31 mouse cellular contexts compared by ENCODE assay signal in the genomic region with DNA sequence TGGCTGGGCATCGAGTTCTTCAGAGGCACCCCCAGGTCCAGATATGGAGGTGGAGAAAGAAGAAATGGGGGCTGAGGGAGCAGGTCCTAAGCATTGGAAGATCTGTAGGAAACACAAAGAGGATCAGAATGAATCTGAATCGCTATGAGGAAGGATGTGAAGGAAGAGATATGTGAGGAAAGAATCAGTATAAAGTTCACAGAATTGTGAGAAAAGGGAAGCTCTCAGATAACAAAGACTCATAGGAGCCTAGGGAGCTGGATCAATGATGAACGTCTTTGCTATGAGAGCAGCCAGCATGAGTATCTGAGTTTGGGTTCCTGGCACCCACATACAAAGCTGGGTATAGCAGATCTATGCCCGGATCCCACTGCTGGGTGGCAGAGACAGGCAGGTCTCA. TPM values are rescaled to one million over a fixed set of nuclear protein-coding genes. Genes with fewer than 3 reads are reported as not detected.
A peak's percentile ranks its signal among the peaks of the same experiment; 100 is the strongest.
DNase-seq lines count a peak whose midpoint lies in the region; ATAC-seq and TF ChIP-seq lines count a peak whose summit lies in the region.
"Had no signal": no experiment of that assay in that cellular context is flagged by ENCODE, and none has a peak within 500 bp of the region (broad histone marks: within the 10 kb centered on the region; RNA-seq: fewer than 3 reads in every experiment).

No protein-coding gene starts in this region.

- TF ChIP-seq RAD21 in MEL (IDR thresholded peaks at IDR 0.05; ENCODE audit: low read depth, low read length) = no peak

- H3K4me1 ChIP-seq in erythroblast, embryonic 14.5 days (ENCODE audit: control insufficient read depth) = peaks cover 95% of the 10 kb centered on the region
- H3K4me1 ChIP-seq in liver, embryonic 12.5 days = peaks cover 82% of the 10 kb centered on the region
- H3K4me1 ChIP-seq in MEL (ENCODE audit: control insufficient read depth in 1 of 2, insufficient read depth in 2 of 2, low read length in 2 of 2) = peaks cover 9 to 54% of the 10 kb centered on the region in 2 experiments
- H3K4me1 ChIP-seq in liver, embryonic 16.5 days (ENCODE audit: control insufficient read depth, low read depth, low read length) = peaks cover 66% of the 10 kb centered on the region
- no peaks in the 10 kb centered on the region for H3K4me1 ChIP-seq in lung, adult 2 months (ENCODE audit: control insufficient read depth, insufficient read depth, low read length)
- H3K4me1 ChIP-seq: forebrain, embryonic 15.5 days had no signal

- 52% methylated on average over 4 of the region's 4 CpGs for WGBS in liver, embryonic 12.5 days (ENCODE audit: insufficient replicate concordance)
- WGBS in liver, embryonic 16.5 days (ENCODE audit: insufficient replicate concordance) = 47% methylated on average over 4 of the region's 4 CpGs
- 65% methylated on average over 4 of the region's 4 CpGs for WGBS in lung, adult 2 months

- H3K27ac ChIP-seq in liver, embryonic 12.5 days = peak overlapping the region; percentile 94
- H3K27ac ChIP-seq in MEL (ENCODE audit: control insufficient read depth, low read depth, low read length) = no peak overlapping the region
- H3K27ac ChIP-seq in liver, embryonic 16.5 days (ENCODE audit: low read length) = peak overlapping the region; percentile 41; the same call in 1 of the 2 replicates
- H3K27ac ChIP-seq: forebrain, embryonic 12.5 days; forebrain, embryonic 15.5 days; hindbrain, embryonic 14.5 days had no signal

- no peak for ATAC-seq in erythroblast, adult 5-6 weeks (replicated peaks; ENCODE audit: low FRiP score, poor library complexity, severe bottlenecking)
- no peak for ATAC-seq in liver, embryonic 12.5 days
- ATAC-seq in liver, embryonic 16.5 days (ENCODE audit: low read depth) = no peak
- ATAC-seq: forebrain, embryonic 15.5 days had no signal

- TF ChIP-seq POLR2A in MEL (IDR thresholded peaks at IDR 0.05; ENCODE audit: control insufficient read depth in 1 of 2, insufficient read depth in 1 of 2, low read depth in 1 of 2, low read length in 2 of 2, poor library complexity in 1 of 2) = no peak
- no peak for TF ChIP-seq POLR2A in lung, adult 2 months (IDR thresholded peaks at IDR 0.05; ENCODE audit: borderline replicate concordance, extremely low read depth, low read depth, low read length)

- DNase-seq in liver = no peak
- DNase-seq in MEL (ENCODE audit: low read depth, low spot score) = peak; percentile 50
- DNase-seq in right cerebral cortex, postnatal 4 days = no peak
- no peak for DNase-seq in lung, adult 2 months
- DNase-seq: adrenal gland, adult 8-10 months; adrenal gland, postnatal 25 days; cerebellum, adult 11-12 months; cerebellum, adult 8-10 months; cerebellum, postnatal 10 days; cerebellum, postnatal 36 days; embryo, embryonic 11 days; gastrocnemius, postnatal 25 days; heart, adult 18-20 months; heart, postnatal 14 days; heart, postnatal 4 days had no signal

- no peak for TF ChIP-seq CTCF in MEL (IDR thresholded peaks at IDR 0.05 in 2 of 3, conservative IDR thresholded peaks at IDR 0.05 in 1 of 3; ENCODE audit: control insufficient read depth in 1 of 3, insufficient read depth in 1 of 3, low read depth in 2 of 3, low read length in 3 of 3, poor library complexity in 1 of 3, severe bottlenecking in 1 of 3)
- TF ChIP-seq CTCF in lung, adult 2 months (IDR thresholded peaks at IDR 0.05; ENCODE audit: insufficient read depth, low read length) = no peak

- TF ChIP-seq EP300 in MEL (IDR thresholded peaks at IDR 0.05; ENCODE audit: low read depth in 1 of 2, low read length in 2 of 2) = peak; percentile 67 to 79

- peak overlapping the region; percentile 62 for H3K4me3 ChIP-seq in erythroblast, embryonic 14.5 days (replicated peaks)
- no peak overlapping the region for H3K4me3 ChIP-seq in liver, embryonic 12.5 days
- H3K4me3 ChIP-seq in MEL (ENCODE audit: control insufficient read depth in 1 of 2, insufficient read depth in 1 of 2, low read depth in 2 of 2, low read length in 2 of 2) = no peak overlapping the region
- H3K4me3 ChIP-seq in liver, embryonic 16.5 days (ENCODE audit: low read depth, low read length) = no peak overlapping the region
- H3K4me3 ChIP-seq in lung, adult 2 months (replicated peaks; ENCODE audit: extremely low read depth, low read depth, low read length) = no peak overlapping the region
- H3K4me3 ChIP-seq: forebrain, embryonic 12.5 days; forebrain, embryonic 15.5 days; heart, embryonic 12.5 days had no signal

- H3K4me2 ChIP-seq in liver, embryonic 12.5 days = peak overlapping the region; percentile 67
- peak overlapping the region; percentile 13; the same call in 1 of the 2 replicates for H3K4me2 ChIP-seq in liver, embryonic 16.5 days (ENCODE audit: low read depth, low read length)
- H3K4me2 ChIP-seq: forebrain, embryonic 12.5 days; forebrain, embryonic 15.5 days; heart, embryonic 12.5 days; hindbrain, embryonic 14.5 days had no signal

- H3K9me3 ChIP-seq in erythroblast, embryonic 14.5 days (ENCODE audit: control insufficient read depth, low read length) = peaks cover 5% of the 10 kb centered on the region
- H3K9me3 ChIP-seq in liver, embryonic 12.5 days (replicated peaks) = no peaks in the 10 kb centered on the region
- no peaks in the 10 kb centered on the region for H3K9me3 ChIP-seq in MEL (replicated peaks; ENCODE audit: insufficient read depth, low read length)
- no peaks in the 10 kb centered on the region for H3K9me3 ChIP-seq in liver, embryonic 16.5 days (replicated peaks; ENCODE audit: control insufficient read depth, low read length)
- H3K9me3 ChIP-seq: forebrain, embryonic 12.5 days; forebrain, embryonic 15.5 days; heart, embryonic 12.5 days had no signal

- peaks cover 16% of the 10 kb centered on the region for H3K36me3 ChIP-seq in erythroblast, embryonic 14.5 days (ENCODE audit: control insufficient read depth)
- H3K36me3 ChIP-seq in liver, embryonic 12.5 days = no peaks in the 10 kb centered on the region
- peaks cover 0 to 63% of the 10 kb centered on the region in 2 experiments; a peak in 2 of 4 replicates for H3K36me3 ChIP-seq in MEL (ENCODE audit: control insufficient read depth in 1 of 2, insufficient read depth in 2 of 2, low read length in 2 of 2)
- H3K36me3 ChIP-seq in liver, embryonic 16.5 days (ENCODE audit: control insufficient read depth, insufficient read depth) = no peaks in the 10 kb centered on the region
- H3K36me3 ChIP-seq: forebrain, embryonic 12.5 days; forebrain, embryonic 15.5 days; heart, embryonic 12.5 days had no signal

- no peaks in the 10 kb centered on the region for H3K27me3 ChIP-seq in erythroblast, embryonic 14.5 days (ENCODE audit: control insufficient read depth)
- no peaks in the 10 kb centered on the region for H3K27me3 ChIP-seq in liver, embryonic 12.5 days (replicated peaks)
- H3K27me3 ChIP-seq in MEL (ENCODE audit: control insufficient read depth in 1 of 2, insufficient read depth in 2 of 2, low read length in 2 of 2) = no peaks in the 10 kb centered on the region
- no peaks in the 10 kb centered on the region for H3K27me3 ChIP-seq in liver, embryonic 16.5 days (ENCODE audit: control insufficient read depth, insufficient read depth, low read depth, low read length)
- H3K27me3 ChIP-seq: forebrain, embryonic 15.5 days; heart, embryonic 12.5 days had no signal

- peak overlapping the region; percentile 32; the same call in 1 of the 2 replicates for H3K9ac ChIP-seq in liver, embryonic 12.5 days
- no peak overlapping the region for H3K9ac ChIP-seq in MEL (ENCODE audit: control insufficient read depth, low read depth, low read length, poor library complexity, severe bottlenecking)
- 0 out of 2 replicates have a peak overlapping the region, but pooled peaks have one; percentile 24 for H3K9ac ChIP-seq in liver, embryonic 16.5 days (ENCODE audit: low read depth, low read length)
- H3K9ac ChIP-seq: forebrain, embryonic 12.5 days; forebrain, embryonic 15.5 days; heart, embryonic 12.5 days; hindbrain, embryonic 14.5 days had no signal

- no peaks in the 10 kb centered on the region for H3K79me2 ChIP-seq in MEL (ENCODE audit: control insufficient read depth, insufficient read depth, low read length, poor library complexity)

RNA-seq across cellular contexts. Expression of gene Treml4, which starts 5.7 kb away (rescaled TPM):
- polyA plus RNA-seq in erythroblast, embryonic 14.5 days (2012) = 0.06 and 0.27 TPM in 2 replicates
- 5.0 and 5.4 TPM in 2 replicates for total RNA-seq in erythroblast, adult 5-6 weeks (2015; ENCODE audit: low replicate concordance)
- total RNA-seq in erythroblast, adult 5-6 weeks (2017; ENCODE audit: low replicate concordance) = 5.7 and 8.1 TPM in 2 replicates
- 2.8 and 3.7 TPM in 2 replicates for polyA plus RNA-seq in liver, embryonic 12.5 days (2016; fragmentation: Nextera tagmentation; extraction: Ambion mirVana)
- total RNA-seq in MEL (2012; rRNA removed) = 0.35 and 0.56 TPM in 2 replicates
- 1 to 10 TPM in 1 of 2 experiments, not detected in 1; 1.4 TPM for polyA plus RNA-seq in MEL (2012; ENCODE audit: insufficient read depth in 1 of 2, insufficient read length in 2 of 2, low read depth in 1 of 2, low replicate concordance in 2 of 2, missing spikeins in 1 of 2)
- polyA plus RNA-seq in liver, embryonic 16.5 days (2015; fragmentation: Nextera tagmentation; extraction: Ambion mirVana) = 4.6 and 5.0 TPM in 2 replicates
- 8.0 and 11.7 TPM in 2 replicates for polyA plus RNA-seq in lung, adult 2 months (2012; rRNA removed)
- total RNA-seq: gastrocnemius, adult 8-10 months; gastrocnemius, postnatal 25 days had no signal
- polyA plus RNA-seq: brain, embryonic 14.5 days; embryonic facial prominence, embryonic 11.5 days; forebrain, embryonic 15.5 days had no signal

RNA-seq across cellular contexts. Expression of gene Trem3, which starts 22.3 kb away (rescaled TPM):
- polyA plus RNA-seq in erythroblast, embryonic 14.5 days (2012) = not detected in 2 replicates
- total RNA-seq in erythroblast, adult 5-6 weeks (2015; ENCODE audit: low replicate concordance) = 47.6 and 61.3 TPM in 2 replicates
- 26.4 and 57.7 TPM in 2 replicates for total RNA-seq in erythroblast, adult 5-6 weeks (2017; ENCODE audit: low replicate concordance)
- polyA plus RNA-seq in liver, embryonic 12.5 days (2016; fragmentation: Nextera tagmentation; extraction: Ambion mirVana) = 0.77 and 1.3 TPM in 2 replicates
- not detected in 2 replicates for total RNA-seq in MEL (2012; rRNA removed)
- not detected for polyA plus RNA-seq in MEL (2012; ENCODE audit: insufficient read depth in 1 of 2, insufficient read length in 2 of 2, low read depth in 1 of 2, low replicate concordance in 2 of 2, missing spikeins in 1 of 2)
- polyA plus RNA-seq in liver, embryonic 16.5 days (2015; fragmentation: Nextera tagmentation; extraction: Ambion mirVana) = 9.0 TPM in 2 replicates
- 0.74 and 1.3 TPM in 2 replicates for polyA plus RNA-seq in lung, adult 2 months (2012; rRNA removed)
- total RNA-seq: adrenal gland, postnatal 25 days; ES-E14; gastrocnemius, adult 8-10 months; gastrocnemius, postnatal 25 days; heart, adult 18-20 months; heart, postnatal 14 days had no signal
- polyA plus RNA-seq: forebrain, embryonic 12.5 days; forebrain, embryonic 15.5 days; gonadal fat pad, adult 2 months; heart, embryonic 12.5 days; heart, embryonic 16.5 days; hindbrain, embryonic 11.5 days; hindbrain, embryonic 14.5 days had no signal

RNA-seq across cellular contexts. Expression of gene Treml2, which starts 29.5 kb away (rescaled TPM):
- 0.50 and 0.74 TPM in 2 replicates for polyA plus RNA-seq in erythroblast, embryonic 14.5 days (2012)
- total RNA-seq in erythroblast, adult 5-6 weeks (2015; ENCODE audit: low replicate concordance) = 13.4 and 26.1 TPM in 2 replicates
- 13.8 and 15.1 TPM in 2 replicates for total RNA-seq in erythroblast, adult 5-6 weeks (2017; ENCODE audit: low replicate concordance)
- polyA plus RNA-seq in liver, embryonic 12.5 days (2016; fragmentation: Nextera tagmentation; extraction: Ambion mirVana) = 6.3 and 7.5 TPM in 2 replicates
- total RNA-seq in MEL (2012; rRNA removed) = 21.5 and 27.7 TPM in 2 replicates
- polyA plus RNA-seq in MEL (2012; ENCODE audit: insufficient read depth in 1 of 2, insufficient read length in 2 of 2, low read depth in 1 of 2, low replicate concordance in 2 of 2, missing spikeins in 1 of 2) = 10 to 100 TPM in 1 of 2 experiments, not detected in 1; 52.7 TPM
- polyA plus RNA-seq in liver, embryonic 16.5 days (2015; fragmentation: Nextera tagmentation; extraction: Ambion mirVana) = 3.4 and 3.5 TPM in 2 replicates
- polyA plus RNA-seq in lung, adult 2 months (2012; rRNA removed) = 3.0 and 6.0 TPM in 2 replicates

RNA-seq across cellular contexts. Expression of gene Trem1, which starts 37.3 kb away (rescaled TPM):
- not detected in 2 replicates for polyA plus RNA-seq in erythroblast, embryonic 14.5 days (2012)
- total RNA-seq in erythroblast, adult 5-6 weeks (2015; ENCODE audit: low replicate concordance) = 3.1 and 4.2 TPM in 2 replicates
- total RNA-seq in erythroblast, adult 5-6 weeks (2017; ENCODE audit: low replicate concordance) = 5.7 and 6.2 TPM in 2 replicates
- polyA plus RNA-seq in liver, embryonic 12.5 days (2016; fragmentation: Nextera tagmentation; extraction: Ambion mirVana) = 0.42 and 0.56 TPM in 2 replicates
- total RNA-seq in MEL (2012; rRNA removed) = not detected in 2 replicates
- under 1 TPM in 1 of 2 experiments, not detected in 1; 0.06 TPM for polyA plus RNA-seq in MEL (2012; ENCODE audit: insufficient read depth in 1 of 2, insufficient read length in 2 of 2, low read depth in 1 of 2, low replicate concordance in 2 of 2, missing spikeins in 1 of 2)
- 1.6 TPM in 2 replicates for polyA plus RNA-seq in liver, embryonic 16.5 days (2015; fragmentation: Nextera tagmentation; extraction: Ambion mirVana)
- 0.68 and 1.2 TPM in 2 replicates for polyA plus RNA-seq in lung, adult 2 months (2012; rRNA removed)
- total RNA-seq: adrenal gland, postnatal 25 days; ES-E14; gastrocnemius, adult 8-10 months; gastrocnemius, postnatal 25 days had no signal
- polyA plus RNA-seq: brain, embryonic 14.5 days; cortical plate, adult 2 months; forebrain, embryonic 12.5 days; forebrain, embryonic 15.5 days; hindbrain, embryonic 11.5 days; hindbrain, embryonic 14.5 days had no signal

RNA-seq across cellular contexts. Expression of gene B430306N03Rik, which starts 46.1 kb away (rescaled TPM):
- polyA plus RNA-seq in erythroblast, embryonic 14.5 days (2012) = 0.02 TPM in 1 of 2 replicates, not detected in the other
- 17.5 and 20.1 TPM in 2 replicates for total RNA-seq in erythroblast, adult 5-6 weeks (2015; ENCODE audit: low replicate concordance)
- total RNA-seq in erythroblast, adult 5-6 weeks (2017; ENCODE audit: low replicate concordance) = 7.0 and 7.2 TPM in 2 replicates
- polyA plus RNA-seq in liver, embryonic 12.5 days (2016; fragmentation: Nextera tagmentation; extraction: Ambion mirVana) = 1.4 and 2.0 TPM in 2 replicates
- total RNA-seq in MEL (2012; rRNA removed) = 0.13 and 0.19 TPM in 2 replicates
- under 1 TPM in 1 of 2 experiments, not detected in 1; 0.68 TPM for polyA plus RNA-seq in MEL (2012; ENCODE audit: insufficient read depth in 1 of 2, insufficient read length in 2 of 2, low read depth in 1 of 2, low replicate concordance in 2 of 2, missing spikeins in 1 of 2)
- polyA plus RNA-seq in liver, embryonic 16.5 days (2015; fragmentation: Nextera tagmentation; extraction: Ambion mirVana) = 4.0 and 4.1 TPM in 2 replicates
- polyA plus RNA-seq in lung, adult 2 months (2012; rRNA removed) = 1.0 and 1.8 TPM in 2 replicates
- total RNA-seq: gastrocnemius, adult 8-10 months; gastrocnemius, postnatal 25 days had no signal
- polyA plus RNA-seq: embryonic facial prominence, embryonic 11.5 days; forebrain, embryonic 12.5 days; hindbrain, embryonic 11.5 days had no signal
